Mouse (Mus musculus) thymus, adult 2 months (tissue): Measurements from ENCODE around the gene Armcx6. TPM values are rescaled to one million over a fixed set of nuclear protein-coding genes. Genes with fewer than 3 reads are reported as not detected.
A peak's percentile ranks its signal among the peaks of the same experiment; 100 is the strongest.
"Not testable (repeated sequence)": the region's sequence is repeated elsewhere in the genome, so short reads cannot be mapped to it uniquely, and the experiment has no call there.

ENCODE experiments used
- DNase-seq: peaks from one replicate; pipeline ENCODE4 v3.0.0; 2021
- H3K27ac ChIP-seq: fragments of 200-500 bp; 2 replicates; pipeline ENCODE4 v1.5.1; 2012; ENCODE audit warnings: low read length, control low read depth; ENCODE audit not compliant: control insufficient read depth, insufficient read depth
- H3K27me3 ChIP-seq: fragments of 200-500 bp; 2 replicates; pipeline ENCODE4 v1.6.1; 2012; ENCODE audit warnings: mild to moderate bottlenecking, low read length, moderate library complexity, mixed read lengths; ENCODE audit not compliant: control insufficient read depth, insufficient read depth
- H3K36me3 ChIP-seq: fragments of 200-500 bp; 2 replicates; pipeline ENCODE4 v1.6.1; 2012; ENCODE audit warnings: mild to moderate bottlenecking, low read length, moderate library complexity; ENCODE audit not compliant: control insufficient read depth, insufficient read depth
- H3K4me1 ChIP-seq: fragments of 200-500 bp; replicated peaks from 2 replicates; pipeline ENCODE4 v1.6.1; 2012; ENCODE audit warnings: low read length; ENCODE audit not compliant: control insufficient read depth, insufficient read depth
- H3K4me3 ChIP-seq: fragments of 200-500 bp; 2 replicates; pipeline ENCODE4 v1.5.1; 2012; ENCODE audit warnings: mild to moderate bottlenecking, low read length, control low read depth, moderate library complexity; ENCODE audit not compliant: control insufficient read depth, insufficient read depth
- CTCF ChIP-seq: fragments of 200-500 bp; IDR thresholded peaks from 2 replicates; pipeline ENCODE4 v1.5.1; 2012; ENCODE audit warnings: mild to moderate bottlenecking, control low read depth, low read length, moderate library complexity, borderline replicate concordance; ENCODE audit not compliant: control insufficient read depth, poor library complexity, insufficient read depth; ENCODE audit errors: extremely low read depth
- POLR2A ChIP-seq: fragments of 200-500 bp; IDR thresholded peaks from 2 replicates; pipeline ENCODE4 v1.6.1; 2012; ENCODE audit warnings: mild to moderate bottlenecking, low read length, control low read depth, moderate library complexity; ENCODE audit not compliant: control insufficient read depth, poor library complexity, insufficient read depth; ENCODE audit errors: extremely low read depth
- WGBS: fragments of 180-500 bp; shearing (Covaris S2); methylation state at CpG from one replicate; pipeline ENCODE4 v1.1.7; 2018; 5-methylcytosine and 5-hydroxymethylcytosine counted together
- polyA plus RNA-seq: library from polyadenylated mRNA; depleted of rRNA; stranded (reverse); fragments of >200 nt; gene quantifications from 2 replicates; pipeline ENCODE4 v1.2.3, GENCODE M21; 2012; rRNA removed

The Armcx6 gene
- 3.4 and 4.0 TPM in 2 replicates for polyA plus RNA-seq

DNA sequence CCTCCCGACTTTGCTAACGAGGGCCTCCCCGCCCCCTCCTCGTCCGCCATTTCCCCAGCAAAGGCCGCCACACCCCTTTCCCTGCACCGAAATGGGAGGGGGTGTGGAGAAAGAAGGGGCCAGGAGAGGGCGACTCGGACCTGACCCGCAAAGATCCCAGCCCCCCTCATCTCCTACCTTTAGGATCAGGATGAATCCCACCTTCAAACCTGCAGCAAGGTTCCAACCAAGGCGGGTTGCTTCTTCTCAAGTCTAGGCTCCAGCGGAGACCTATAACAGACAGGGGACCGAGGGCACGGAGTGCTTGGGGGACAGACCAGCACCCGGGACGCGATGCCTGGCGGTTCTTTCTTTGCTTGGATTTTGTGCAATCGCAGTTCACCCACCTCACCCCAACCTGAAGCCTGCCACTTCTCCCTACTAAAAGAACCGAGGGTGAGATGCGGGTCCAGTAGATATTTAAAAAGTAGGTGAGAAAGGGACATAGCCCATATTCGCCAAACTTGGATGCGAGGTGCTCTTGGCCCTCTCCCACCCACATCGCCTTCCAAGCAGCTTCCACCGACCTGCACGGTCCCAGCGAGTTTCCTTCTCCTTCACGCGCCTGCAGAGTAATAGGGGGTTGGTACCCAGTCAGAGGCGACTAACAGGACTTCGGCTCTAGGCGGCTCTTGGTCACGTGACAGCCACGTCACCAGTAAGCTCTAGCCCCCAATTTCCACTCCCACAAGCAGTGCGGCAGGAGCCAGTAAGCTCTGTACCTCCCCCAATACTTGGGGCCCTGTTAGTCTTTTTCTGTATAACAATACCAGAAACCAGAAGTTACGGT is at the start of gene Armcx6:
TSS of gene Armcx6 (minus strand) at position 654 of the 829 bp plus-strand sequence.
- Histone ChIP-seq H3K36me3 (no peaks in the 10 kb centered on the region), H3K4me1 (peaks cover 16% of the 10 kb centered on the region), H3K4me3 (peak within 1 kb of the TSS; percentile 53), H3K27ac (no peak within 1 kb of the TSS), H3K27me3 (no peaks in the 10 kb centered on the region)
- TF ChIP-seq CTCF: no peak
- no peak for TF ChIP-seq POLR2A
- peak; percentile 67 for DNase-seq
- WGBS: under 1% methylated on average over 34 of the region's 36 CpGs

- WGBS: 82% methylated on average over 4 of the region's 4 CpGs
- Histone ChIP-seq H3K4me1 (no peaks in the 10 kb centered on the region), H3K36me3 (no peaks in the 10 kb centered on the region), H3K4me3 (no peak overlapping the region), H3K27me3 (no peaks in the 10 kb centered on the region), H3K27ac (no peak overlapping the region)
- TF ChIP-seq POLR2A: no peak
- no peak for DNase-seq
These were observed 36.5 kb upstream of the Armcx6 start for GRCm38 (mm10) chrX:134787728-134788127.

DNA sequence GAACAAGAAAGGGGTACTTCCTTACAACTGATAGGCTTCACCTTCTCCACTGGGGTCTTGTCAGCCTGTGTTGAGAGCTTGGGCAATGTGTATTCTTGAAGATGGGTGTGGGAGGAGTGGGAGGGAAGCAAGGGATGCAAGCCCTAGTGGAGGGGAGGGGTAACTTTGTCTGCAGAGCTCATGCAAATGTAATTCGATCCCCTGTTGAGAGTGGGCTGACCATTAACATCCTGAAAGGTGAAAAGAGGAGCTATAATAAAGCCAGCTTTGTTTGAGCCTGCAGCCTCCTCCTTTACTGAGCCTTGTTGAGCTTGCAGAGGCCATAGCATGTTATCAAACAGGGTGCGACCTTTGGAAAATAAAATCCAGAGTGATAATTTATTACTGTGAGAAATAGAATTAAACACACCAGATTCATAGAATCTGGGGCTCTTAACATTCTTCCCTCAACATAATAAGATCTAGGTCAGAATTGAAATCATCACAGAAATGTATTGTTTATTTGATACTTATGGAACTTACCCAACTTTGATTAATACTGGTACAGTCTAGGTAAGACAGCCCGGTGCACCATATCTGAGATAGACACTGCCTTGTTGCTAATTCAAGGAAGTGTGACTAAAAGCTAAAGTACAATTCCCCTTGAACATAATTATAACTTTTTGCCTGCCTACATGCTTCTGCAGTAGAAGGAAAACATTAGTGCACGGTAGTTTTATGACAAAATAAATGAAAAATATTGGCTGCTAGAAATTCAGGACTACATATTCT is 12.4 kb upstream of the Armcx6 start:
- not testable (repeated sequence) for H3K4me1 ChIP-seq, H3K27me3 ChIP-seq, DNase-seq, H3K27ac ChIP-seq, H3K4me3 ChIP-seq, H3K36me3 ChIP-seq
- WGBS: 73% methylated on average over 4 of the region's 4 CpGs

DNA sequence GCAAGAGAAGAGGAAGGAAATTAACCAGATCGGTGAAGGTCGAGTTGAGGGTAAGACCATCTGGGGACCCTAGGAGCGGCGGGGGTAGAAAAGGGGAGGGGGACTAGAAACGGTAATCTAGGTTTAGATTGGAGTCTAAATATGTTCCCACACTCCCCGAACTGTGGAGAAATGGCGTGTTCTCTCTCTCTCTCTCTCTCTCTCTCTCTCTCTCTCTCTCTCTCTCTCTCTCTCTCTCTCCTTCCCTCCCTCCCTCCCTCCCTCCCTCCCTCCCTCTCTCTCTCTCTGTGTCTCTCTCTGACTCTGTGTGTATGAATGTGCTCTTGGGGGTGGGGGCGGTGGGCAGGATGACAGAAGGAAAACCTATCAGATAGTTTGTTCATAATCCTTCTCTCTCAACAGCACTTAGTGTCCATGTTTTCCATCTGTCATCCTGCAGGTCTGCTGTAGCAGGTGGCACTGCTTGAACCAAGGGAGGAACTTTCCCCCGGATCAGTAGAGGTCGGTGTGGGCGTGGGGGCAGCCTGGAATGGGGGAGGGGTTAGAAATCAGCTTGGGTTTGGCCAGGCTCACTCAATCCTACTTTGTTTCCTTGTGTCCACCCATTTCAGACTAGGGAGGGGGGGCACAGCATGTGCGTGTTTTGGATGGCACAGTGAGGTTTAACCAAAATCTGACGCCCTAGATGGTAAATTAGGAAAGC is 6.2 kb upstream of the Armcx6 start:
- Histone ChIP-seq H3K4me3 (peak overlapping the region; percentile 99), H3K27me3 (no peaks in the 10 kb centered on the region), H3K36me3 (no peaks in the 10 kb centered on the region), H3K4me1 (peaks cover 4% of the 10 kb centered on the region), H3K27ac (no peak overlapping the region)
- WGBS: 14% methylated on average over 13 of the region's 13 CpGs
- TF ChIP-seq POLR2A (no peak), CTCF (no peak)
- no peak for DNase-seq

GRCm38 (mm10) chrX:134756434-134757292 is 5.4 kb upstream of the Armcx6 start, which contains the start of gene Armcx3:
Gene Armcx3 (plus strand): TSS chrX:134756595.
- H3K27me3 ChIP-seq: no peaks in the 10 kb centered on the region
- peak; percentile 57 for DNase-seq
- TF ChIP-seq CTCF: no peak
- no peak for TF ChIP-seq POLR2A
- no peaks in the 10 kb centered on the region for H3K36me3 ChIP-seq
- WGBS: under 1% methylated on average over 45 of the region's 46 CpGs
- H3K4me3 ChIP-seq: peak within 1 kb of the TSS; percentile 99
- peaks cover 4% of the 10 kb centered on the region for H3K4me1 ChIP-seq
- H3K27ac ChIP-seq: no peak within 1 kb of the TSS

DNA sequence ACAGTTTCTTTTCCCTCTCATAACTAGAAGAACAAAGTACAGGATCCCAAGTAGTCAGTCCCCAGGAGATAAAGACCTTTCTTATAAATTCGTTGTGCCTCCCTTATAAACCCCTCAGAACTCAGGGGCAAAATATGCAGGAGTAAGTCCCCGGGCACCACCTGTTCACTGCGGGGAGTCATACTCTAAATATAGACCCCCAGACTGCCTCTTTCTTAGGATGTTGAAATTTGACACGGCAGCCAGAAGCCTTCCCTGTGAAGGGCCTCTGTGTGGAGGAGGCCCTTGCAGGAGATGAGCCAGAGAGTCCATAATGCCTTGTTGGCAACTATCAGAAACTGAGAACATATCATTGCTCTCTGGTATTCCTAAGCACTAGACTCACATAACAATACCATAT is 1.4 kb upstream of the Armcx6 start:
- Histone ChIP-seq H3K27me3 (no peaks in the 10 kb centered on the region), H3K4me3 (no peak overlapping the region), H3K36me3 (no peaks in the 10 kb centered on the region), H3K4me1 (peaks cover 6% of the 10 kb centered on the region), H3K27ac (no peak overlapping the region)
- 60% methylated on average over 4 of the region's 4 CpGs for WGBS
- DNase-seq: no peak
- TF ChIP-seq POLR2A: no peak
- no peak for TF ChIP-seq CTCF
